Mouse (Mus musculus) bone marrow, adult 2 months (tissue): ENCODE results near the gene E2f4. TPM values are rescaled to one million over a fixed set of nuclear protein-coding genes. Genes with fewer than 3 reads are reported as not detected.

ENCODE experiments used
- H3K27ac ChIP-seq: fragments of 200-500 bp; 2 replicates; pipeline ENCODE4 v1.5.1; 2012; ENCODE audit warnings: low read depth, mild to moderate bottlenecking, control low read depth, inconsistent platforms, low read length; ENCODE audit not compliant: control insufficient read depth, poor library complexity, insufficient read depth
- H3K4me1 ChIP-seq: fragments of 200-500 bp; 2 replicates; pipeline ENCODE4 v1.6.1; 2011; ENCODE audit warnings: low read length; ENCODE audit not compliant: control insufficient read depth, insufficient read depth
- H3K4me3 ChIP-seq: fragments of 200-500 bp; replicated peaks from 2 replicates; pipeline ENCODE3; 2011; ENCODE audit warnings: mild to moderate bottlenecking, low read depth, low read length, control low read depth; ENCODE audit not compliant: control insufficient read depth
- CTCF ChIP-seq: fragments of 200-500 bp; IDR thresholded peaks from 2 replicates; pipeline ENCODE4 v1.5.1; 2011; ENCODE audit warnings: low read length, control low read depth; ENCODE audit not compliant: control insufficient read depth, insufficient read depth
- POLR2A ChIP-seq: fragments of 200-500 bp; IDR thresholded peaks from 2 replicates; pipeline ENCODE4 v1.6.1; 2011; ENCODE audit warnings: low read depth, mild to moderate bottlenecking, control low read depth, low read length, borderline replicate concordance; ENCODE audit not compliant: control insufficient read depth
- WGBS: fragments of 180-500 bp; shearing (Covaris S2); methylation state at CpG from one replicate; pipeline ENCODE4 v1.1.7; 2018; 5-methylcytosine and 5-hydroxymethylcytosine counted together
- polyA plus RNA-seq: library from polyadenylated mRNA; stranded (reverse); fragments of >200 nt; gene quantifications from 2 replicates; pipeline ENCODE4 v1.2.4, GENCODE M21; 2011; ENCODE audit warnings: low replicate concordance; ENCODE audit not compliant: missing spikeins, insufficient read depth, insufficient read length

Gene E2f4
- polyA plus RNA-seq, 1 experiment: 115 TPM

DNA sequence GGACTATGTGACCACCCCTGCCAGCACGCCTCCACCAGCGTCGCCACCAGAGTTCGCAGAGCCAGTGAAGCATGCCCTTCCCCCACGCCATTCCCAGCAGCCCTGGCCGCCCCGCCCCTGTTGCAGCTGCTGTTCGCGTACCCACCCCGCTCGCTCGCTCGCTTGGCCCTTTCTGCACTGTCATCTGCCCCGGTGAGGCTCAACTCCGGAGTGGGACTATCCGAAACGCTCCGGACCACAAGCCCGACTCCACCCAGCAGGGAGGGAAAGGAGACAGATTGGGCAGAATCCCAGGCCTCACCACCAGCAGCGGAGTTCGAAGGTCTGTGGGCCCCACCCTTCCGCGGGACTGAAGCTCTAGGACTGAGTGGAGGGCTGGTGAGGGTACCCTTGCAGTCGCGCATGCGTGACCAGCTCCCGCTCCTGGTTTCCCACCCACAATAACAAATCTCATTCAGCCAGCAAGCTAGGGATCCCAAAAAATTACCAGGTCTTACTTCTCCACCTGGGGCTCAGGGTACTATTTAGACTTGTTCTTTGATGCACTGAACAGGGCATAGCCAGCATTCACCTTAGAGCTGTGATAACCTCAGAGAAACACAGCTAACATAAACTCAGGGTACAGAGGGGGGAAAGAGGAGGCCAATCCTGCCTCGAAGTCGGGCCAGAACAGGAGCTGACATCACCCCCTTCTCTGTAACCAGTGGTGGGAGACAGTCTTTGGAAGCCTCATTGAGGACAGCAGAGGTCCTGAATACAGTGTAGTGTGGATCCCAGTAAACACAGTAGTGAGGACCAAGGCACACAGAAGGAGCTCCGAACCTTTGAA is 21.0 kb upstream of the E2f4 start:
- no peak for TF ChIP-seq POLR2A
- no peak for TF ChIP-seq CTCF
- Histone ChIP-seq H3K4me1 (peaks cover 1% of the 10 kb centered on the region), H3K4me3 (no peak overlapping the region), H3K27ac (no peak overlapping the region)
- 5% methylated on average over 30 of the region's 30 CpGs for WGBS

- WGBS: under 1% methylated on average over 28 of the region's 28 CpGs
- Histone ChIP-seq H3K27ac (no peak overlapping the region), H3K4me3 (no peak overlapping the region), H3K4me1 (peaks cover 1% of the 10 kb centered on the region)
- TF ChIP-seq POLR2A: no peak; the same call in 1 of the 2 replicates
- TF ChIP-seq CTCF: no peak
Measured at GRCm38 (mm10) chr8:105278911-105279334, 18.5 kb upstream of the E2f4 start.

- H3K27ac ChIP-seq: no peak overlapping the region
- H3K4me1 ChIP-seq: peaks cover 1% of the 10 kb centered on the region
- no peak overlapping the region for H3K4me3 ChIP-seq
- WGBS: 47% methylated on average over 3 of the region's 3 CpGs
- TF ChIP-seq CTCF: no peak
- TF ChIP-seq POLR2A: no peak
Measured at GRCm38 (mm10) chr8:105280567-105280966, 16.9 kb upstream of the E2f4 start.

- TF ChIP-seq CTCF (no peak), POLR2A (no peak)
- Histone ChIP-seq H3K27ac (no peak overlapping the region), H3K4me1 (peaks cover 1% of the 10 kb centered on the region), H3K4me3 (no peak overlapping the region)
- WGBS: 86% methylated on average over 12 of the region's 12 CpGs
Measured at GRCm38 (mm10) chr8:105281821-105282220, 15.6 kb upstream of the E2f4 start.

DNA sequence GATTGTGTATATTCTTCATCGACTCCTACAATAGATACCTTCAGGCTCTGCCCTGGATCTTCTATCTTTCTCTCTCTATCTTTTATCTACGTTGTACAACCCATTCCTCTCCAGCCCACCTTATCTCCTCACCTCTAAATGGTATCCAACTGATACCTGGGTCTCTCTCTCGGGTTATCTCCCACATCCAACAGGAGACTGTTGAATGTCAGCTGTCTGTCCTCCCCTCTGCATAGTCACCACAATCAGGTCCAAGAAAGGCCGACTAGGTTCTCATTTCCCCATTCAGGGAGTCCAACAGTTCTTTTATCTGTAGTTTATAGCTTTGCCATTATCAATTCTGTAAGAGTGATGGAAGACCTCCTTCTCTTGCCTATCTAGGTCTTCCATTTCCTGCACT is 15.2 kb upstream of the E2f4 start:
- Histone ChIP-seq H3K27ac (no peak overlapping the region), H3K4me1 (peaks cover 1% of the 10 kb centered on the region), H3K4me3 (no peak overlapping the region)
- TF ChIP-seq CTCF (no peak), POLR2A (no peak)
- WGBS: 60% methylated on average over 4 of the region's 4 CpGs

DNA sequence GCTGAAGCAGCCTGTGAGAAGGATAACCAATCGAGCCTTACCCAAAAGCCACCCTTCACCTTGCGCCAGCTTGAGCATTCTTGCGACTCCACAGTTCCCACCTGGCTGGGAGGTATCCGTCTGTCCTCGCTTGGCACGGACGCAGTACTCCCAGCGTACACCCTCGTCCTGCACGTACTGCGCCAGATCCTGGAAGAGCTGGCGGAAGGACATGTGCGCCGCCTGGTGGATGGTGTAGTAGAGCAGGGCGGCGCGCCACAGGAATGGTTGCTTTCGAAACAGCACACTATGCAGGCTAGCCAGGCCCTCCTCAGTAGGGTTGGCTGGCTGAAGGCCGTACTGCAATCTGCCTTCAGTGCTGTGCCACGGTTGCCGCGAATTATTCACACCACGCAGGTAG is 14.4 kb upstream of the E2f4 start:
- H3K4me3 ChIP-seq: no peak overlapping the region
- WGBS: 61% methylated on average over 23 of the region's 23 CpGs
- no peak overlapping the region for H3K27ac ChIP-seq
- H3K4me1 ChIP-seq: peaks cover 1% of the 10 kb centered on the region
- TF ChIP-seq POLR2A (no peak), CTCF (peak; percentile 78)

DNA sequence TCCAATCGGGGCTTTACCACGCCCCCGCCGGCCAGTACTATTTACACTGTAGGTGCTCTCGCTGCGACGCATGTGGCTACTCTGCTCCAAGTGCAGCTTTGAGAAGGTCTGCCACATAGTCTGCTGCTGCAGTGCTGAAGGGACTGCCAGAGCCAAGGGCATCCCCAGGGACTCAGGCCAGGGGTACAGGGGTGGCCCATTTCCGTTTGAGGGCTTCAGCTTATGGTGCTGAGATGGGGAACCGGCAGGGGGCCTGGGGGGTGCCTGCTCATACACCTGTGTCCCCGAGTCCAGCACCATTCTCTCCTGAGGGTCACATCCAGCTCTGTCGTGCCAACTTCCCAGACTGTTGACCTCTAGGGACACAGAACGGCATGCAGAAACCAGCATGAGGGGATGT is 11.9 kb upstream of the E2f4 start:
- Histone ChIP-seq H3K4me3 (no peak overlapping the region), H3K4me1 (peaks cover 4% of the 10 kb centered on the region), H3K27ac (no peak overlapping the region)
- no peak for TF ChIP-seq POLR2A
- TF ChIP-seq CTCF: no peak
- WGBS: 84% methylated on average over 12 of the region's 12 CpGs

GRCm38 (mm10) chr8:105286907-105287306 is 10.6 kb upstream of the E2f4 start:
- Histone ChIP-seq H3K4me3 (no peak overlapping the region), H3K27ac (no peak overlapping the region), H3K4me1 (peaks cover 4% of the 10 kb centered on the region)
- TF ChIP-seq CTCF (no peak), POLR2A (no peak)
- 79% methylated on average over 4 of the region's 4 CpGs for WGBS
